Mouse (Mus musculus): ENCODE measurements at regions not wholly inside any gene's neighbourhood (a gene's known extent, or its start where the extent isn't known, plus 50 kb on each side); places are given as distances from the start of the nearest gene placed in this dataset.
"Not testable (repeated sequence)": the region's sequence is repeated elsewhere in the genome, so short reads cannot be mapped to it uniquely, and the experiment has no call there.

DNA sequence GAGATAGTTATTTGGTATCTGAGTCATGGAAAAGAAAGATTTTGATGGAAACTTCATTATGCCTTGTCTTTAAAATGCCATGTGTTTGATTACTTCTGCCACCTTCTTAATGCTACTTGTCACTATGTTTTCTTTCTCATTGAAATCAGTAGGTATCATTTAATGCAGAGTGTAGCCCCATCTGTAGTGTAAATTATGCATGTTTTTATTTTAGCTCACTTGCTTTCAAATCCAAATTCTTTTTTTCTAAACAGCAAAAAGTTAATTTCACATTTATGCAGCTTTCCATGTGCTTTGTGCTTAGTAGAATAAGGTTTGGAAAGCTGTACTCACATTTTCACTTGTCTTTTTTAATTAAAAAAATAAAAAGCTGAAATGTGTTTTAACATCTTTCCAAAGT, 748.0 kb upstream of the Epha7 start:
- ATAC-seq (ENCODE audit: extremely low read depth, insufficient number of reproducible peaks, low FRiP score, poor library complexity, severe bottlenecking) = no peak

- ATAC-seq (ENCODE audit: extremely low read depth, insufficient number of reproducible peaks, low FRiP score, poor library complexity, severe bottlenecking) = no peak
Observed at GRCm38 (mm10) chr4:28065828-28066227, 747.1 kb upstream of the Epha7 start.

DNA sequence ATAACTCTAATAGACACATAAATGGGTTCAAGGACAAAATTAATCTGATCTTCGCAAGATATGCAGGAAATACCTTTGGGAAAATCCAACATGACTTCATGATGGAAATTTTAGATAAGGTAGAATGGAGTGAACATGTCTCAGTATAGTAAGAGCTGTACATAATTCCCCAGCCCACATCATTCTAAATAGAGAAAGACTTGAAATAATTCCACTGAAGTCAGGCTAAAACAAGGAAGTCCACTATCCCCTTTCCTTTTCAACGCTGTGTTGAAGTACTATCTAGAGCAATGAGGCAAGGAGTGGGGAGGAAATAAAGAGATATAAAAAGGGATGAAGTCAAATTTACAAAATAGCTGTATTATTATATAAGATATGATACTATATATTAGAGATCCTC, 733.9 kb upstream of the Epha7 start:
- no peak for ATAC-seq (ENCODE audit: extremely low read depth, insufficient number of reproducible peaks, low FRiP score, poor library complexity, severe bottlenecking)

DNA sequence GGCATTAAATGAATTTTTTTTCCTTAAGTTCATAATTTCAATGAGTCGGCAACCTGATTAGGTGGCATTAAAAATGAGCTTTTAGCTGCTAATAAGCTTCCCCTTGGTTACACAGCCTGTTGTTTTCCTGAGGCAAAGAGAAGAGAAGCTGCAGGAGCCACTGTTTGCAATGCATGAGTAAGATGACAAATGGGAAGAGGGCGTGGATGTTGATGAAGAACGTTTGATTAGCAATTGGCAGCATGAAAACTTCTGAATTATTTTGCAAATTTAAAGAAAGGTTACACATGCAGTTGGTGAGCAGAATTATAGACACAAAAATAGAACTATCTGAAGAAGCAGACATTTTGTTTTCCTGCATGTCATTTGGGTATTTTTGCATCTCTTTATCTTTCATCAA, 720.1 kb upstream of the Epha7 start:
- ATAC-seq (ENCODE audit: extremely low read depth, insufficient number of reproducible peaks, low FRiP score, poor library complexity, severe bottlenecking) = no peak

DNA sequence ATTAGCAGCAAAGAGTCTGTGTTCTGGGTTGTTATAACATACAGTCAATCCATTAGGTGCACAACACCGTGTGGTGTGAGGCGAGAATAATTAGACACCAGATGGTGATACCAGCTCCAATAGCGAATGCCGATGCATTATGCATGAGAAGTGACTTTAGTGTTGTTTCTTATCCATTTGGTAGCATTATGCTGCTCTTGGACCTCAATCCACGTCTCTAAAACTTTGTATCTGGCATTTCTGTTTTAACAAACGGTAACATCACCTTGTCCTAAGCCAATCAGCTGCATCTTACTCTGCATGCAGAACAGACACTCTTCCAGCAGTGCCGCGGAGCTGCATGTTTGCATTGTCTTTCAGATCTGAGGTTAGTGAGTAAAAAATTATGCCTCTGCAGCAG, 669.8 kb upstream of the Epha7 start:
- ATAC-seq (ENCODE audit: extremely low read depth, insufficient number of reproducible peaks, low FRiP score, poor library complexity, severe bottlenecking) = no peak

GRCm38 (mm10) chr4:28155116-28155515, 657.8 kb upstream of the Epha7 start:
- ATAC-seq (ENCODE audit: extremely low read depth, insufficient number of reproducible peaks, low FRiP score, poor library complexity, severe bottlenecking) = no peak

- peak; percentile 100 for ATAC-seq (ENCODE audit: extremely low read depth, insufficient number of reproducible peaks, low FRiP score, poor library complexity, severe bottlenecking)
Observed at GRCm38 (mm10) chr4:28176771-28177170, 636.2 kb upstream of the Epha7 start.

DNA sequence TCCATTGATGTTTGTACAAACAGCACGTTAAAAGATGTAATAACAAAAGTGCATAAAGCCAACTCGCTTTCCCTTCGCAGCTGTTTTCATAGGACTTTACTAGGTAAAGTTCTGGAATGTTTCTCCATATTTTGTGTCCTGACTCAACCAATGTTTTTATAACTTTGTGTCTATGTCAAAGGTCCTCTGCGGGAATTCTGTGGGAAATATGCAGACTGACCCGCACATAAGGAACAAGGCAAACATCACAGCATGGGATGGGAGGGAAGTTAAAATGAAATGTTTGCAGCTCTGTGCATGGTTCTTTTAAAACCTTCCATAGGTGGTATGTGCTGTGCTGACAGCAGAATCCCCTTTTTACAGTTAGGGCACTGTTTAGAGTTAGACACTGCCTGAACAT, 622.1 kb upstream of the Epha7 start:
- no peak for ATAC-seq (ENCODE audit: extremely low read depth, insufficient number of reproducible peaks, low FRiP score, poor library complexity, severe bottlenecking)

- no peak for ATAC-seq (ENCODE audit: extremely low read depth, insufficient number of reproducible peaks, low FRiP score, poor library complexity, severe bottlenecking)
Observed at GRCm38 (mm10) chr4:28227594-28228208, 585.2 kb upstream of the Epha7 start.

DNA sequence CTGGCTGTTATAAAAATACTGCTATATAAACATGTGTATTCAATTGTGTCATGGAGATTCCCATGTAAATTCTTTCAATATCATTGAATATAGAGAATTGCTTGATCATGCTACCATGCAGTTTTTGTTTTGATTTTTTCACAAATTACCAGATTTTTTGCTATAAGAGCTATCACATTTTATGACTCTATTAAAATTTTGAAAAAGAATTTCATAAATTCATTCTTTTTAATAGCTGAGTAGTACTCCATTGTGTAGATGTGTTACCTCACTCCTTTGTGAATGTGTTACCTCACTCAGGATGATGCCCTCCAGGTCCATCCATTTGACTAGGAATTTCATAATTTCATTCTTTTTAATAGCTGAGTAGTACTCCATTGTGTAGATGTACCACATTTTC, 577.4 kb upstream of the Epha7 start:
- not testable (repeated sequence) for ATAC-seq (ENCODE audit: extremely low read depth, insufficient number of reproducible peaks, low FRiP score, poor library complexity, severe bottlenecking)

DNA sequence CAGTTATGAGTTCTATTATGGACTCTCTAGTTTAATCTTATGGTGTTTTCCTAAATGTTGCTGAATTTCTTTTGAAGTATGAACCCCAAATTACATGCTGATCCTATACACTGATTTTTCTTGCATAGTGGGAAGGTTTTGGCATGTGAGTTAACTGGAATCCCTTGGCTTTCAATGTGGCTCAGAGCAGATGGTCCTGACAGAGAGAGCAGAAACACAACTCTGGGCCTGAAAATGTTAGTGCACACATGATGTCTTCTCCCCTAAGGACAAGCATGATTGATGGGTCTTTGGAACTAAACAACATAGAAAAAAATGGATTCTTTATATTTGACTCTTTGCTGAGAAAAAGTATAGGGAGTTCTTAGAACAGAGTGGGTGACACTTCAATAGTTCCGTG, 570.7 kb upstream of the Epha7 start:
- ATAC-seq (ENCODE audit: extremely low read depth, insufficient number of reproducible peaks, low FRiP score, poor library complexity, severe bottlenecking) = no peak

All from neutrophil, adult 5-6 weeks (primary cell).